In genomic region chr7:136710653-136711052, GRCm38 (mm10) we compare ENCODE assay signal across 24 mouse cellular contexts.
DNase-seq lines count a peak whose midpoint lies in the region; ATAC-seq and TF ChIP-seq lines count a peak whose summit lies in the region.
"Had no signal": no experiment of that assay in that cellular context is flagged by ENCODE, and none has a peak within 500 bp of the region (broad histone marks: within the 10 kb centered on the region; RNA-seq: fewer than 3 reads in every experiment).

No protein-coding gene starts in this region.

- TF ChIP-seq CTCF in heart, postnatal 0 days (IDR thresholded peaks at IDR 0.05; ENCODE audit: low read depth): no peak

- H3K36me3 ChIP-seq in kidney, embryonic 15.5 days: no peaks in the 10 kb centered on the region
- H3K36me3 ChIP-seq in heart, postnatal 0 days (replicated peaks; ENCODE audit: control insufficient read depth, insufficient read depth, low read length): no peaks in the 10 kb centered on the region
- H3K36me3 ChIP-seq: embryonic facial prominence, embryonic 12.5 days; limb, embryonic 10.5 days; liver, embryonic 15.5 days; stomach, embryonic 15.5 days had no signal

- no peak overlapping the region for H3K9ac ChIP-seq in kidney, embryonic 15.5 days
- no peak overlapping the region for H3K9ac ChIP-seq in heart, postnatal 0 days (replicated peaks; ENCODE audit: low read depth, low read length)
- H3K9ac ChIP-seq: embryonic facial prominence, embryonic 12.5 days; forebrain, postnatal 0 days; liver, embryonic 15.5 days; stomach, embryonic 15.5 days had no signal

- H3K9me3 ChIP-seq in kidney, embryonic 15.5 days (replicated peaks): no peaks in the 10 kb centered on the region
- no peaks in the 10 kb centered on the region for H3K9me3 ChIP-seq in heart, postnatal 0 days (replicated peaks; ENCODE audit: control insufficient read depth, low read length)
- H3K9me3 ChIP-seq: embryonic facial prominence, embryonic 12.5 days; limb, embryonic 10.5 days; stomach, embryonic 15.5 days had no signal

- DNase-seq in gastrocnemius, postnatal 25 days: peak; percentile 40
- no peak for DNase-seq in gastrocnemius, postnatal 10 days
- no peak for DNase-seq in kidney, adult 8-10 months
- DNase-seq in heart, postnatal 0 days (ENCODE audit: low spot score): peak; percentile 25
- peak; percentile 52 for DNase-seq in kidney, postnatal 10 days
- no peak for DNase-seq in layer of hippocampus, adult 9-11 months
- DNase-seq in layer of hippocampus, adult 18-20 months (ENCODE audit: low spot score in 2 of 2): no peak
- DNase-seq: adrenal gland, postnatal 14 days; cerebellum, adult 2 months; cerebellum, postnatal 25 days; forebrain, postnatal 0 days; liver; right cerebral cortex, postnatal 4 days; thymus, adult 2 months; thymus, postnatal 4 days had no signal

- TF ChIP-seq EP300 in heart, postnatal 0 days (IDR thresholded peaks at IDR 0.05; ENCODE audit: low read depth): no peak

- H3K4me1 ChIP-seq in kidney, embryonic 15.5 days: peaks cover 26% of the 10 kb centered on the region
- no peaks in the 10 kb centered on the region for H3K4me1 ChIP-seq in heart, postnatal 0 days (ENCODE audit: control insufficient read depth, insufficient read depth)
- H3K4me1 ChIP-seq: liver, embryonic 15.5 days; stomach, embryonic 15.5 days had no signal

- 39% methylated on average over 3 of the region's 3 CpGs for WGBS in kidney, embryonic 15.5 days
- WGBS in heart, postnatal 0 days: 67% methylated on average over 3 of the region's 3 CpGs

- H3K27me3 ChIP-seq in kidney, embryonic 15.5 days: peaks cover 15% of the 10 kb centered on the region
- no peaks in the 10 kb centered on the region for H3K27me3 ChIP-seq in heart, postnatal 0 days (ENCODE audit: control insufficient read depth, insufficient read depth, low read length)
- H3K27me3 ChIP-seq: embryonic facial prominence, embryonic 12.5 days; liver, embryonic 15.5 days; stomach, embryonic 15.5 days had no signal

- no peak overlapping the region for H3K4me2 ChIP-seq in kidney, embryonic 15.5 days
- no peak overlapping the region for H3K4me2 ChIP-seq in heart, postnatal 0 days (ENCODE audit: low read depth, low read length)
- H3K4me2 ChIP-seq: embryonic facial prominence, embryonic 12.5 days; liver, embryonic 15.5 days; stomach, embryonic 15.5 days had no signal

- ATAC-seq in kidney, embryonic 15.5 days (replicated peaks; ENCODE audit: low FRiP score): peak; percentile 63
- ATAC-seq in heart, postnatal 0 days (ENCODE audit: insufficient read depth, low read depth): peak; percentile 24; the same call in 1 of the 2 replicates
- ATAC-seq: forebrain, postnatal 0 days; hindbrain, postnatal 0 days; midbrain, embryonic 16.5 days had no signal

- H3K27ac ChIP-seq in kidney, embryonic 15.5 days: no peak overlapping the region
- H3K27ac ChIP-seq in heart, postnatal 0 days (ENCODE audit: low read depth): no peak overlapping the region
- H3K27ac ChIP-seq: embryonic facial prominence, embryonic 12.5 days; hindbrain, postnatal 0 days; limb, embryonic 10.5 days; liver, embryonic 15.5 days; macrophage; stomach, embryonic 15.5 days had no signal

- no peak overlapping the region for H3K4me3 ChIP-seq in kidney, embryonic 15.5 days (replicated peaks)
- no peak overlapping the region for H3K4me3 ChIP-seq in heart, postnatal 0 days (ENCODE audit: low read depth, low read length)
- H3K4me3 ChIP-seq: embryonic facial prominence, embryonic 12.5 days; limb, embryonic 10.5 days; liver, embryonic 15.5 days; myocyte; stomach, embryonic 15.5 days had no signal

Comparison
In these comparisons a context has a peak if more than half of its experiments do, and no peak if none do; other contexts are left out.
1. DNase-seq: peak in gastrocnemius, postnatal 25 days (single experiment), heart, postnatal 0 days (single experiment) and kidney, postnatal 10 days (single experiment); none in gastrocnemius, postnatal 10 days (single experiment), kidney, adult 8-10 months (0 of 2), layer of hippocampus, adult 9-11 months (single experiment) and layer of hippocampus, adult 18-20 months (0 of 2).